Mouse (Mus musculus): Measurements from ENCODE around the gene Lpar1.
A peak's percentile ranks its signal among the peaks of the same experiment; 100 is the strongest.

GRCm38 (mm10) chr4:58437271-58437670 is 116.4 kb downstream of the Lpar1 start:
- no peak for TF ChIP-seq POLR2A (IDR thresholded peaks at IDR 0.05; ENCODE audit: low read depth, low read length)
- 0 out of 2 replicates have a peak, but pooled peaks have one; percentile 15 for TF ChIP-seq CTCF (conservative IDR thresholded peaks at IDR 0.05; ENCODE audit: insufficient read depth, insufficient read length, low read depth, low read length)

Measured in kidney, adult 2 months (tissue).